Mouse (Mus musculus) liver, embryonic 11.5 days (tissue): Measurements from ENCODE around the gene Sap18b. TPM values are rescaled to one million over a fixed set of nuclear protein-coding genes. Genes with fewer than 3 reads are reported as not detected.

Experiments
- ATAC-seq: fragments of 200-750 bp; cut with Nextera tagmentation; replicated peaks from 2 replicates; pipeline ENCODE4 v1.8.0; 2017; ENCODE audit warnings: moderate number of reproducible peaks, mild to moderate bottlenecking, moderate TSS enrichment, moderate library complexity; ENCODE audit not compliant: low FRiP score
- DNase-seq: peaks from one replicate; pipeline ENCODE4 v3.0.0-alpha.2; 2017; ENCODE audit warnings: low spot score
- H3K27ac ChIP-seq: fragments of 300-500 bp; sonication (generic); 2 replicates; pipeline ENCODE4 v1.5.1; 2014; ENCODE audit warnings: mild to moderate bottlenecking, low read depth, low read length, control low read depth
- H3K27me3 ChIP-seq: fragments of 300-500 bp; sonication (generic); replicated peaks from 2 replicates; pipeline ENCODE4 v1.6.1; 2014; ENCODE audit warnings: low read length, mixed read lengths; ENCODE audit not compliant: control insufficient read depth, insufficient read depth
- H3K36me3 ChIP-seq: fragments of 300-500 bp; sonication (generic); 2 replicates; pipeline ENCODE4 v1.6.1; 2014; ENCODE audit warnings: mild to moderate bottlenecking, low read length, moderate library complexity, mixed read lengths; ENCODE audit not compliant: control insufficient read depth, insufficient read depth
- H3K4me1 ChIP-seq: fragments of 300-500 bp; sonication (generic); replicated peaks from 2 replicates; pipeline ENCODE4 v1.6.1; 2014; ENCODE audit warnings: low read length, mixed read lengths; ENCODE audit not compliant: control insufficient read depth, insufficient read depth
- H3K4me2 ChIP-seq: fragments of 300-500 bp; sonication (generic); 2 replicates; pipeline ENCODE4 v1.6.1; 2014; ENCODE audit warnings: mild to moderate bottlenecking, control low read depth, moderate library complexity
- H3K4me3 ChIP-seq: fragments of 300-500 bp; sonication (generic); 2 replicates; pipeline ENCODE4 v1.5.1; 2014; ENCODE audit warnings: low read depth, low read length, control low read depth
- H3K9ac ChIP-seq: fragments of 300-500 bp; sonication (generic); 2 replicates; pipeline ENCODE4 v1.6.1; 2014; ENCODE audit warnings: low read depth, low read length, control low read depth
- H3K9me3 ChIP-seq: fragments of 300-500 bp; sonication (generic); 2 replicates; pipeline ENCODE4 v1.6.1; 2016; ENCODE audit warnings: low read length, inconsistent platforms, mixed read lengths; ENCODE audit not compliant: control insufficient read depth
- WGBS: fragments of 180-500 bp; shearing (Covaris S2); extraction: QIAGEN DNeasy Blood & Tissue Kit; methylation state at CpG from one replicate; pipeline ENCODE4 v1.1.7; 2014; 5-methylcytosine and 5-hydroxymethylcytosine counted together
- polyA plus RNA-seq: library from polyadenylated mRNA; unstranded; fragments of >200 nt; fragmentation: Nextera tagmentation; extraction: Ambion mirVana; gene quantifications from 2 replicates; pipeline ENCODE4 v1.2.1, GENCODE M21; 2014

Gene Sap18b
- polyA plus RNA-seq, 1 experiment from 2014 or later = 484 TPM

- H3K4me3 ChIP-seq = peak overlapping the region; percentile 40
- peak; percentile 73 for ATAC-seq
- no peaks in the 10 kb centered on the region for H3K27me3 ChIP-seq
- H3K9me3 ChIP-seq = no peaks in the 10 kb centered on the region
- no peaks in the 10 kb centered on the region; the same call in 1 of the 2 replicates for H3K36me3 ChIP-seq
- peak; percentile 78 for DNase-seq
- peak overlapping the region; percentile 74 for H3K4me2 ChIP-seq
- H3K9ac ChIP-seq = peak overlapping the region; percentile 54
- H3K27ac ChIP-seq = peak overlapping the region; percentile 10; the same call in 1 of the 2 replicates
- WGBS = 15% methylated on average over 16 of the region's 16 CpGs
- peaks cover 10% of the 10 kb centered on the region; the same call in 1 of the 2 replicates for H3K4me1 ChIP-seq
These were observed 7.7 kb downstream of the Sap18b start for GRCm38 (mm10) chr8:95832603-95833434.

- Histone ChIP-seq H3K27ac (peak overlapping the region; percentile 10), H3K4me1 (peaks cover 10% of the 10 kb centered on the region; the same call in 1 of the 2 replicates), H3K27me3 (no peaks in the 10 kb centered on the region), H3K36me3 (no peaks in the 10 kb centered on the region; the same call in 1 of the 2 replicates), H3K4me2 (peak overlapping the region; percentile 74), H3K9me3 (no peaks in the 10 kb centered on the region), H3K4me3 (peak overlapping the region; percentile 40), H3K9ac (peak overlapping the region; percentile 54)
- under 1% methylated on average over 16 of the region's 16 CpGs for WGBS
- DNase-seq (peak; percentile 73), ATAC-seq (peak; percentile 82)
These were observed 8.4 kb downstream of the Sap18b start for GRCm38 (mm10) chr8:95833435-95833984.

- Histone ChIP-seq H3K4me1 (peaks cover 10% of the 10 kb centered on the region; the same call in 1 of the 2 replicates), H3K36me3 (no peaks in the 10 kb centered on the region; the same call in 1 of the 2 replicates), H3K4me2 (no peak overlapping the region), H3K27me3 (no peaks in the 10 kb centered on the region), H3K9me3 (no peaks in the 10 kb centered on the region), H3K4me3 (no peak overlapping the region), H3K9ac (no peak overlapping the region), H3K27ac (no peak overlapping the region)
- WGBS = 68% methylated on average over 4 of the region's 4 CpGs
- DNase-seq (no peak), ATAC-seq (no peak)
These were observed 10.7 kb downstream of the Sap18b start for GRCm38 (mm10) chr8:95835891-95836290.

- WGBS = 91% methylated on average over 10 of the region's 10 CpGs
- Histone ChIP-seq H3K27me3 (no peaks in the 10 kb centered on the region), H3K27ac (no peak overlapping the region), H3K9ac (no peak overlapping the region), H3K4me2 (no peak overlapping the region), H3K36me3 (peaks cover 2% of the 10 kb centered on the region; the same call in 1 of the 2 replicates), H3K4me3 (no peak overlapping the region), H3K4me1 (peaks cover 10% of the 10 kb centered on the region; the same call in 1 of the 2 replicates), H3K9me3 (no peaks in the 10 kb centered on the region)
- DNase-seq (no peak), ATAC-seq (no peak)
These were observed 12.1 kb downstream of the Sap18b start for GRCm38 (mm10) chr8:95837266-95837665.

- no peaks in the 10 kb centered on the region for H3K9me3 ChIP-seq
- 0 out of 2 replicates have a peak, but pooled peaks cover 3% of the 10 kb centered on the region for H3K4me1 ChIP-seq
- WGBS = 96% methylated on average over 4 of the region's 4 CpGs
- H3K27me3 ChIP-seq = no peaks in the 10 kb centered on the region
- H3K27ac ChIP-seq = no peak overlapping the region
- H3K36me3 ChIP-seq = peaks cover 2% of the 10 kb centered on the region
- ATAC-seq (no peak), DNase-seq (no peak)
- no peak overlapping the region for H3K4me3 ChIP-seq
- no peak overlapping the region for H3K4me2 ChIP-seq
- no peak overlapping the region for H3K9ac ChIP-seq
These were observed 14.1 kb downstream of the Sap18b start for GRCm38 (mm10) chr8:95839289-95839688.

- DNase-seq (no peak), ATAC-seq (no peak)
- Histone ChIP-seq H3K9me3 (no peaks in the 10 kb centered on the region), H3K4me1 (no peaks in the 10 kb centered on the region), H3K4me2 (no peak overlapping the region), H3K36me3 (peaks cover 7% of the 10 kb centered on the region), H3K27ac (no peak overlapping the region), H3K27me3 (no peaks in the 10 kb centered on the region), H3K9ac (no peak overlapping the region), H3K4me3 (no peak overlapping the region)
- 91% methylated on average over 15 of the region's 15 CpGs for WGBS
These were observed 16.3 kb downstream of the Sap18b start for GRCm38 (mm10) chr8:95841436-95841835.

- no peak for ATAC-seq
- H3K27ac ChIP-seq = no peak overlapping the region
- peaks cover 3% of the 10 kb centered on the region; the same call in 1 of the 2 replicates for H3K4me1 ChIP-seq
- WGBS = 90% methylated on average over 6 of the region's 6 CpGs
- H3K4me2 ChIP-seq = no peak overlapping the region
- no peaks in the 10 kb centered on the region for H3K9me3 ChIP-seq
- DNase-seq = no peak
- H3K27me3 ChIP-seq = no peaks in the 10 kb centered on the region
- no peak overlapping the region for H3K9ac ChIP-seq
- H3K36me3 ChIP-seq = peaks cover 9% of the 10 kb centered on the region
- H3K4me3 ChIP-seq = no peak overlapping the region
These were observed 18.8 kb downstream of the Sap18b start for GRCm38 (mm10) chr8:95843968-95844367.

- DNase-seq (no peak), ATAC-seq (no peak)
- no peaks in the 10 kb centered on the region for H3K9me3 ChIP-seq
- no peak overlapping the region for H3K9ac ChIP-seq
- H3K4me1 ChIP-seq = peaks cover 3% of the 10 kb centered on the region; the same call in 1 of the 2 replicates
- H3K36me3 ChIP-seq = peaks cover 9% of the 10 kb centered on the region
- H3K4me3 ChIP-seq = no peak overlapping the region
- H3K27ac ChIP-seq = no peak overlapping the region
- H3K27me3 ChIP-seq = no peaks in the 10 kb centered on the region
- no peak overlapping the region for H3K4me2 ChIP-seq
- WGBS = 92% methylated on average over 7 of the region's 7 CpGs
These were observed 19.9 kb downstream of the Sap18b start for GRCm38 (mm10) chr8:95845026-95845425.
